Mouse (Mus musculus) CD4-positive, CD25-positive, alpha-beta regulatory T cell, adult 2 months (primary cell): Measurements from ENCODE around the gene Otud5.
"Not testable (repeated sequence)": the region's sequence is repeated elsewhere in the genome, so short reads cannot be mapped to it uniquely, and the experiment has no call there.

ENCODE experiments used
- DNase-seq: peaks from one replicate; pipeline ENCODE4 v3.0.0-alpha.2; 2012; ENCODE audit warnings: low read depth, low spot score

Otud5 gene

DNA sequence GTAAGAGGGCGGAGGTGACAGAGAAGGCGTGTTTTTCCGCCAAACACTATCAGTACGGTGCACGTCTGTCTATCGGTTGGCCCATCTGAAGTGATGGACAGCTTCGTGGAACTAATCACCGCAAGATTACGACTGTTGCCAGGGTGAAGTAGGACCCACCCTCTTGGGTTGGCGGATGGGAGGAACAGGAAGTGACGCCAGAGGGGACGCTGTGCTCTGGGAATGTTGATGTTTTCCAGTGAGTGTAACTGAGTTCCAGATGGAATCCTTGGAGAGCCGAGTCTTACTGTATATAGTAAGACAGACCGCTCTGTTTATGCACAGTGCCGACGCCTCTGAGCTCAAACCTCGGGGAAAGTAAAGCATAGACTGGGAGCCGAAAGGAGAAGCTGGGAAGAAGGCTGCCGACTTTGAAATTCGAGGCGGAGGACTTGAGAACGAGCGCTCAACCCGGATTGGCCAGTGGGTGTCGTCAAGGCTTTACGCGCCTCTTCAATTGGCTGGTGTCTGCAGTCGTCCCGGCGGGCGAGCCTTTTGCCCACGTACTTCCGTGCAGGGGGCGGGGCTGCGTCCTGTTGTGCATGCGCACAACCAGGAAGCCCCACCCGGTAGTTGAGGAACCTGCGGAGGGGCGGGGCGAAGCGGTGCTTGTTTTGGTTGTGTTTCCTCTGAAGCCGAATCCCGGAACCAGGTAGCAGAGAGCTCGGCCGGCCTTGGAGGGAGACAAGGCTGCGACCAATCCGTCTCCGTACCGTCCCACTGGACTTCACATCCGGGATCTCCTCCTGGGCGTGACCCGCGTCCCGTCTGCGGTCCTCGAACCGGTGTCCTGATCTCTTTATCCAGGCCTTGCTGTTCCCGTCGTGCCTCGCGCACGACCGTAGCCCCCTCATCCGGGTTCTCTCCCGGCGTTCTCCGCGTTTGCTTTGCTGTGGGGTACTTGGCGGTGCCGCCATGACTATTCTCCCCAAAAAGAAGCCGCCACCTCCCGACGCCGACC, at the start of gene Otud5:
Otud5 (plus strand) TSS at position 202 of the 1,000 bp plus-strand sequence.
- peak; percentile 98 for DNase-seq

DNA sequence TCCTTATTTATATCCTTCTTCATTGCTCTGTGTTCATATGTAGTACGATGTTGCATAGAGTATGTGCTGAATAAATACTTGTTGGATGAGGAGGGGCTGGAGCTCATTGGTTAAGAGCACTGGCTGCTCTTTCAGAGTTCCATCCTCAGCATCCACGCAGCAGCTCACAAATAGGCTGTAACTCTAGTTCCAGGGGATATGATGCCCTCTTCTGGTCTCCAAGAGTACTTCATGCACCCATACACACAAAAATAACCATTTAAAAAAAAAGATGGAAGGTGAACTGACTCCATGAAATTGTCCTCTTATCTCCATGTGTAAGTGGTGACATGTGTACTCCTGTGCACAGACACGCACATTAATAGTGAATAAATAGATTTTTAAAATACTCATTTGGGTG, 47.8 kb upstream of the Otud5 start:
- DNase-seq, result peak; percentile 51

DNA sequence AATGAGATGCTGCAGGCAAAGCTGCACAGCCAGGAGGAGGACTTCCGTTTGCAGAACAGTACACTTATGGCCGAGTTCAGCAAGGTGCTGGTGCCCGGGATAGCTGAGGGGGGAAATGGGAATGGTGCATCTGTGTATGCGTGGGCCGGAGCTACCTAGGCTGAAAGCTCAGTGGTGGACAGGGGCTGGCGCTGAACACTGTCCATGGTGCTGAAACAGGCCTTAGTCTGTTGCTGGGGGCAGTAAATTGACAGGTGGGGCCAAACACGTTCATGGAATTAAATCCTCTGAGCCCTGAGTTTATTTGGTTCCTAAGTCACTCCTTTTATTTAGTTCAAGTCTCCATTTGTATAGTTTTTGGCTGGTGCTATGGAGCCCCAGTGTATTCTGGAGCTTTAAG, 46.1 kb upstream of the Otud5 start:
- DNase-seq, result peak; percentile 40

DNA sequence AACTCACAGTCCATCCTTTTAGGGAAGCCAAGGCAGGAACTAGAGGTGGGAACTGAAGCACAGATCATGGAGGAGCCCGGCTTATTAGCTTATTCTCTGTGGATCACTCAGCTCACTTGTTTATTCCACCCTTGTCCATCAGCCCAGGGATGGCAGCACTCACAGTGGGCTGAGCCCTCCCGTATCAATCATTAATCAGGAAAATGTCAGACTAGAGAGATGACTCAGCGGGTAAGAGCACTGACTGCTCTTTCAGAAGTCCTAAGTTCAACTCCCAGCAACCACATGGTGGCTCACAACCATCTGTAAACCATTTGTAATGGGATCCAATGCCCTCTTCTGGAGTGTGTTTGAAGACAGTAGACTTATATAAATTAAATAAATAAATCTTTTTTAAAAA, 43.8 kb upstream of the Otud5 start:
- no peak for DNase-seq

DNA sequence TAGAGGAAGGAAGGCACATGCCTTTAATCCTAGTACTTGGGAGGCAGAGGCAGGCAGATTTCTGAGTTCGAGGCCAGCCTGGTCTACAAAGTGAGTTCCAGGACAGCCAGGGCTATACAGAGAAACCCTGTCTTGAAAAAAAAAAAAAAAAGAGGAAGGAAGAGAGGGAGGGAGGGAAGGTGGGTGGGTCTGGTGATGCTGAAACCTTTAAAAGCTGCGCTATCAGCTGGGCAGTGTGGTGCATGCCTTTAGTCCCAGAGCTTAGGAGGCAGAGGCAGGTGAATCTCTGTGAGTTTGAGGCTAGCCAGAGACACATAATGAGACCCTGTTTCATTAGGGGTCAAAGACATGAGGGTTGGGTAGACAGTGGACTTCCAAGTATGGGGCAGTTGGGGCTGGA, 39.0 kb upstream of the Otud5 start:
- not testable (repeated sequence) for DNase-seq

DNA sequence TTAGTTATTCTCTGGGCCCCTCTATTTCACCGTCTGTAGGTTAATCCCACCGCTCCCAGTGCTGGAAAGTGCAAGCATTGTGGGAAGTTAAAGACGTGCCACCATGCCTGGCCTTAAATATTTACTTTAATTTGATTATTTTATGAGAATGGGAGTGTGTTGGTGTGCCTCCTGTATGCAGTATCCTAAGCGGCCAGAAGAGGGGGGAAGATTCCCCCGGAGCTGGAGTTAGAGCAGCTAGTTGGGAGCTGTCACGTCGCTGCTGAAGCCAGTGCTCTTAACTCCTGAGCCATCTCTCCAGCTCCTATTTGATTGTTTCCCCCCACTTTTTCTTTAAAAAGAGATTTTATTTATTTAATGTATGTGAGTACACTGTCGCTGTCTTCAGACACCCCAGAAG, 26.1 kb upstream of the Otud5 start:
- peak; percentile 47 for DNase-seq

DNA sequence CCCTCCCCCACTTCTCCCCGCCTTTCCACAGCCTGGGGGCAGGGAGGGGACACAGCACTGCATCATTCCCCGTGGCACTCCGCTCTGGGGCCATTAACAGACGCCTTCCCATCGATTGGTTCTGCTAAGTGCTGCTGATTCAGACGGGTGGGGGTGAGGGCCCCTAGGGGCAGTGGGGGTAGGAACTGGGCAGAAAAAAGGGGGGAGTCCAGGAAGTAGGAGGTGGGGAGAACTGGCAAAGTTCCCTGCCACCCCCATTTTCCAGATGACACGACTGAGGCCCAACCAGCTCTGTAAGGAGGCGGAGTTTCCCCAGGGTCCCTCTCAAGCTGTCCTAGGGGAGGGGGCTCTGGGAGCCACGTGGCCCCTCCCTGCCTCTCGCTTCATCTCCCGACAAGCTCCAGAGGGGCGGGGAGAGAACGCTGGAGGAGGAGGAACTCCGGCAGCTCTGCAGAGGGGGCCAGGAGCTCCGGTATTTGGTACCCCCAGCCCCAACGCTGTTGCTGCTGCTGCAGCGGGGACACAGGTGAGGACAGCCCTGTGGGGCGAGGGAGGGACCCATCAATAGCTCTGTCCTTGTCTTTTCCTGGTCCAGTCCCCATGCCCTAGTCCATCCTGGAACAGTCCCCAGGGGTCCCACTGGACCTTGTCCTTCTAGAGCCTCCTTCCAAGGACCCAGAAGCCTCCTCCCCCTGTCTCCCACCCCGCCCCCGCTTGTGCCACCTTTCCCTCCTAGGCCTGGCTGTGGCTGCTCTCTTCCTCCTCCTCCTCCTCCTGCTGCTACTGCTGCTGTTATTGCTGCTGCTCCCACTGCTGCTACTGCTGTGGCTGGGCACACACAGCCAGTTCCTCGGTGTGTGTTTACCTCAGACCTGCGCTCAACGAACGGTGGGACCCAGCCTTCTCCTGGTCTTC, 19.0 kb upstream of the Otud5 start, which contains the start of gene Kcnd1:
Kcnd1 (plus strand) TSS at position 425 of the 915 bp plus-strand sequence.
- no peak for DNase-seq

DNA sequence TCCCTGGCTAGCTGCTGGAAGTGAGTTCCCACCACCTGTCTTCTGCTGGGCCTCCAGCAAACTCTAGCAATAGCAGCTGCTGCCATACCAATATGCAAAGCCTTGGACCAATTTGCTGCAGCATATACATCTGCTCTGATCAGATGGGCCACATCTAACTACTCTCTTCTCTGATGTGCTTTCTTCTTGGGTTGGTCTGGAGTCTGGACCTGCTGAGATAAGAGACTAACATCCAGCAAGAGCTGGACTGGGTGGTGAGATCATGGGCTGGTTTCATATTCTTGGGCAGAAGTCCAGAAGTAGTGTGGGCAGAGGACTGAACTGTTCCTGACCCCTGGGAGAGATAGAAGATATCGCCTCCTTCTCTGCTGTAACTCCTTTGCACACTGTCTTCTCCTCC, 4.0 kb upstream of the Otud5 start:
- no peak for DNase-seq

DNA sequence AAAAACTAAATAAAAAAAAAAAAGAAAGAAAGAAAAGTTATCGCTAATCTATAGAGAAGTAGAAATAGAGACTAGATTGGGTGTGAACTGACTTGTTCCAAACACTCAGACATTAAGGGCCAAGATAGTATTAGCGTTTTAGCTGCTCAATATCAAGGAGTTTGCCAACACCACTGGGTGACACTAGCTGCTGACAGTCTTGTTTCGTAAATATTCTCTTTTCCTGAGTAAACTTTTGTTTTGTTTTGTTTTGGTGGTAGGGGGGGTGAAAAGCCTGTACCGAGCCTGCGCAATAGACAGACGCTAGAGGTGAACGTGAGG, 362 bp upstream of the Otud5 start:
- DNase-seq, result no peak

DNA sequence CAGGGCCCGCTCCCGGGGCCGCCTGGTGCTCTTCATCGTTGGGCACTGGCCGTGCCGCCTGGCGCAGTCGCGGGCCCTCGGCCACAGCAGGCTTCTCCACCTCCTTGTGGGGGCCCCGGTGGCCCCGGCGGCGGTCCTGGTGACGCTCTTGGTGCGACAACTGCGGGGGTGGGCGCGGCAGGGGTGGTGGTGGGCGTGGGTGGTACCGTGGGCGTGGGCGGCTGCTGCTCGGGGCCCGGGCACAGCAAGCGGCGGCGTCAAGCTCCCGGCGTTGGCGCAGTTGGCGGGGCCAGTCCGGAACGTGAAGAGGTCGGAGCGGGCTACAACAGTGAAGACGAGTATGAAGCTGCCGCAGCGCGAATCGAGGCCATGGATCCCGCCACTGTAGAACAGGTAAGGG, 1.2 kb downstream of the Otud5 start:
- DNase-seq, result peak; percentile 57

DNA sequence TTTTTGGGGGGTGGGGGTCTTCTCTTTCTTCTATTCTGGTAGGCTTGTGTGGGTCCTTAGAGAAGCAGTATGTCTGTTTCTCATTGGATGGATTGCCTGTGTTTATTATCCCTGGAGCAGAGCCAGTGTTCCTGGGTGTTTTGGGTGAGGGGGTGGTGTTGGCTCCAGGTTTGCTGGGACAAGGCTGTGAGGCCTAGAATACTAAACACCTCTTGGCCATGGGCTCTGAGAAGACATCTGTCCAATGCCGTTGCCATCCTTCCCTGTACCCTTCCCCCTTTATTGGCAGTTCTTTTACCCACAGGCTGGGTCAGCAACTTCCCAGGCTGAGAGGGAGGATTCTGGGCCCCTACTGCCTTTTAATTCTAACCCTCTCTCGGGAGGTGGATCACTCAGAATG, 6.7 kb downstream of the Otud5 start:
- DNase-seq, result no peak

DNA sequence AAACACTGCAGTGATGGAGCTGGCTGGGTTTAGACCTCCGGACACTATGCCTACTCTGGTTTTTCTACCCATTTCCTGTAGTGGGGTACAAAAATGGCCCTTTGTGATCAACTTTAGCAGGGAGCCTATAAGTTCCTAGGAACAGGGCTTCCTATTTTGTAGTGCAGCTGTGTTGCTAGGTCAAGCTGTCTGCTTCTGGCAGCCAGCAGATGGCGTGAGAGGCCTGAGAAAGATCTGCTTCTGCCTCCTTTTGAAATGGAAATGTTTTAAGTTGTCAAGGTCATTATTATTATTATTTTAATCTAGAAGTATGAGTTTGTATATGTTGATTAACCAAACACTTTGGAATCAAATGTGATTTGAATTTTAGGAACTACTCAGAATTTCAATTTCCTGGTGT, 13.4 kb downstream of the Otud5 start:
- DNase-seq, result peak; percentile 78

DNA sequence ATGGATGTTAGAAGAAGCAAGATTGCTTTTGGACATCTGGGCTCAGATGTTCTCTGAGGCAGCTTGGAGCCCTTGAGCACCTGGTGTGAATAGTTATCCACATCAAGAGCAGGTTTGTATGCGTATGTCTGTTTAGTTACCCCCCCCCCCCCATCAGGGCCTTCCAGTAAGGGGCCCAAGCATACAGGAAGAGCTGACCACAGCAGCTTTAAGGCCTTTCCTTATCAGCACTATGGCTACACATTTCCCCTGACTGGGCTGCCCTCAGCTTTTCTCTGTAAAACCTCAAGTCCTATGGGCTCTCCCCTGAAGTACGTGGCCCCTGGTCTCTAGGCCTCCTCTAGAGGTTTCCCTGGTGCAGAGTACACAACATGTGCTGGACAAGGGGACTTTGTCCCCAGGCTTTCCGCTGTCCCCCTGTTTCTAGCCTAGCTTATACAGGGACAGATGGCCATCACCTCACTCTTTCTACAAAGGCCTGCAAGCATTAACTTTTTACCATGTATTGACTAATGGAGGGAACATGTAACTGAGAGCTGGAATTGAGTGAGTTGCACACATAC, 18.1 kb downstream of the Otud5 start:
- no peak for DNase-seq

DNA sequence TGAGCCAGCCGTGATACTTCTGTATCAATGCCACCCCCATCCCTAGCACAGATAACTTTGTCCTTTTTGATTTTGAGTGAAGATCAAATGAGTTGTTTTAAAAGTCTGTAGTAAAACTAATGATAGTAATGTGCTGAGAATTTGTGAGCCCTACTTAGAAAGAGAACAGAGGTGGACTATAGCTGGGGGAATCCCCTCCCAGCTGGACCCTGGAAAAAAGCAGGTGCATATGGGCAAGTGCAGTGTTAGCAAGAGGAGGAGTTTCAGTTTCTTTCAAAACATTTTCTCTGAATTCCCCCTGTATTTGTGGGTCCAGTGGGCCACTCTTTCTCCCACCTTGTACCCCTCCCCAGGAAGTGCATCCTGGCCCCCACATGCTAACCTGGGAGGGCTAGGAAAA, 22.0 kb downstream of the Otud5 start:
- DNase-seq, result no peak

DNA sequence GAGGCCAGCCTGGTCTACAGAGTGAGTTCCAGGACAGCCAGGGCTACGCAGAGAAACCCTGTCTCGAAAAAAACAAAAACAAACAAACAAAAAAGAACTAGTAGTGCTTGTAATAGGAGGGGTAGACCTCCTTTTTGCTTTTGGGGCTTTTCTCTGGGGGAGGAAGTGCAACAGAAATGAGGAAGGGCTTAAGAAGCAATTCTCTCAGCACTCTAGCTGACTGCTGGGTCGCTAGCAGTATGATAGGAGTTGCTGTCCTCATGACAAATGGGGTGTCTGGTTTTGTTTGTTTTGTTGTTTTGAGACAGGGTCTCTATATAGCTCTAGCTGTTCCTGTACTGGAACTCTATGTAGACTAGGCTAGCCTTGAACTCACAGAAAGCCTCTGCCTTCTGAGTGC, 23.4 kb downstream of the Otud5 start:
- no peak for DNase-seq

DNA sequence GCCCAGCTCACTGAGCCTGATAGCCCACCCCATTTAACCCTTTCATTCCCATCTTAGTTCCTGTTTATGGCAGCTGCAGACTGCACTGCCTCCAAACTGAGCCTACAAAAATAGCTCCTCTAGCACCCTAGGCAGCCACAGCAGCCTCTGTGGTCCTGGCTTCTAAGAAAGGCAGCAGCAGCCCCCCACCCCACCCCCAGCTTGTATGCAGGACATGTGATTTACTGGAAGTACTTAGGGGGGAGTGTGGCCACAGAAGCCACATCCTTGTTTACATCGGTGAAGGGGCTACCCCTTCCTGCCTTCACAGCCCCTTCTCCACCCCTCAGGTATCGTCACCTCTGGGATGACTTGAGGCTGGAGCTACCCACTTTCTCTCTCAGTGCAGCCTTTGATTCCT, 24.2 kb downstream of the Otud5 start:
- peak; percentile 66 for DNase-seq

DNA sequence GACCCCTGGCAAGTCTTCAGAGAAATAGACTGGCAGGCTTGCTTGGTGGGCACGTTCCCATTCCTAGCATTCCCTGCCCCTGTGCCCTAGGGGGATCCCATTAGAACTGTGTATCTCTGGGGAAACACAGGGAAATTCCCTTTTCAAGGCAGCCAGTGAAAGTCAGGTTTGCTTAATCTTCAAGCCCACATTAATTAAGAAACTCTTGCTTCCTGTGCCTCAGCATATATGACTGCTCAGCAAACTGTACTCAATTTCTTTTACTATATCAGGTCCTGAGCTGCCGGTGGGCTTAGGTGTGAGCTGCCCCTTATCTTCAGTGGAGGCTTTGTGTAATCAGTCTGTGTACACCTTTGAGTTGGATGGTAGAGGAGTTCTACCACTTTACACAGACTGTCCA, 24.6 kb downstream of the Otud5 start:
- DNase-seq, result peak; percentile 40

DNA sequence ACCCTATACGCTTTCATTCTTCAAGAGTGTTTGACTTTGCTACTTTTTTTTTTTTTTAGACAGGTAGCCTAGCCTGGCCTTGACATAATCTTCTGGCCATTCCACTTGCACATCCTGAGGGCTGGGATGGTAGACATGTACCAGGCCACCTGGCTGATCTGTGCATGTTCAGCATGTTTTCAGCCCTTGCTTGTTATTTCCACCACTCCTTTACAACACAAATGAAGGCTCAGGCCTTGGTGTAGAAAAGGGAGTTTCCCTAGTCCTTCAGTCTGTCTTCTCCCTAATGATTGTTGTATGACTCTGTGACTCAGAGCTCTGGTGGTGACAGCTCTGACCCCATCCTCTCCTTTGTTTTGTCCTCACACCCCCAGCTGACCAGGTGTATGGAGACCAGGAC, 26.0 kb downstream of the Otud5 start:
- DNase-seq, result no peak

DNA sequence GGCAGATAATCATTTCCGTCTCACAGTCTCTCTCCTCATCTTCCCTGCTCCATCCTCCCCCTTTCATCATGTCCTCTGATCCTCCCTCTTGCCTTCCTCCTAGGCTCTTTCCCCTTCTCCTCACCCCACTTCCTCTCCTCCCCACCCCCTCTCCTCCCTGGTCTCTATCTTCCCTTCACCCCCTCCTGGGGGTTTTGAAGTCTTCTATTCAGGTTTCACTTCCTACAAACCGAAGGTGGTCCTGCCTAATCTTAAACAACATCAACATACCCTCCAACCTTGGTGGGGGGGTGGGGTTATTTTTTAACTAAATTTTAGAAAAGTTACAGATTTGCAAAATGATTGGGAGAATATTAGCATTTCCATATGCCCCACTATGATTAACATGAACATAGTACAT, 27.3 kb downstream of the Otud5 start:
- DNase-seq, result no peak

DNA sequence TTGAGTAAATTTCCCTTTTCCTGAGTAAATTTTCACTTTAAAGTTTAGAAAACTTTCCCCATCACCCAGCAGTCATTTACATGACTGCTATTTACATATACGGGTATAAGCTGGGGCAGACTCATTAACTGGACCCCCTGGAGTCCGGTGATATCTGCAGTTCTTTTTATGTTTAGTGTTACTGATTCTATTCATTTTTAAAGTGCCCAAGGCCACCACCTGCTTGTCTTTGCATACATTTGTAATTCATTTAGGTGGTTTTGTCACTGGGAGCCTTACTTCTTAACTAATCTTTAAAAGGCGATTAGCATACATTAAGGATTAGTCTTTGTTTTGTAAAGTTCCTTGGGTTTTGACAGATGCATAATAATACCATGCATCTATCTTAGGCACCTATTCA, 28.7 kb downstream of the Otud5 start:
- DNase-seq, result no peak

DNA sequence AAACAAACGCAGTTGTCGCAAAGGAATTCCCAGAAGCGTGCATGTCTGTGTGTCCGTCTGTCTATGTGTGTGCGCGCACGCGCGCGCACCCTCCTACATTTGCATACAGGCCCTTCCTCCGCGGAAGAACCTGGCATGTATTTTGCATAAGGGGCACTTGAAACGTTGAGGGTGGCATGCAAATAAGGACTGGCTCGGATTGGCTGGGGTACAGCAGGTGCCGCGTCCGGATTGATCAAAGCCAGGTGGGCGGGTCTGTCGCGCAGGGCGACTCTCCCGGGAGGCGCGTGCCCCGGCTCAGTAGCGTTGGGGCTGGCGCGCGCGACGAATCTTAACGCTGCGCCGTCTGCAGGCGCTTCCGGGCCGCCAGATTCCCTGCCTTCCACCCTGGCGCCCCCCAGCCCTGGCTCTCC, 36.8 kb downstream of the Otud5 start, which contains the start of gene Pim2:
Pim2 (plus strand) TSS at position 256 of the 413 bp plus-strand sequence.
- DNase-seq, result peak; percentile 93

DNA sequence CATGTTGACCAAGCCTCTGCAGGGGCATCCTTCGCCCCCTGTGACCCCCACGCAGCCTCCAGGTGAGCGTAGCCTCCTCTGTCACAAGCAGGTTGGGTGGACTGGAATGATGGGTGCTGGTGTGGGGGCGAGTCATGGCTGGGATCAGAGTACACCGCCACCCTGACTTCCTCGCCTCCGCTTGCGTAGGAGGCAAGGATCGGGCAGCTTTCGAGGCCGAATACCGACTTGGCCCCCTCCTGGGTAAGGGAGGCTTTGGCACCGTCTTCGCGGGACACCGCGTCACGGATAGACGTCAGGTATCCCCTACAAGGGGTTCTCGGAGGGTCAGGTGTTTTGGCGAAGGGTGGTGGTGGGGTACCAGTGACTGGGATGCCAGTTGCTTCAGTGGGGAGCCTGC, 37.3 kb downstream of the Otud5 start:
- DNase-seq, result peak; percentile 51
